Mouse (Mus musculus) limb, embryonic 12.5 days (tissue): Measurements from ENCODE around the gene Zbtb11. TPM values are rescaled to one million over a fixed set of nuclear protein-coding genes. Genes with fewer than 3 reads are reported as not detected.

Experiments
- ATAC-seq: fragments of 200-750 bp; cut with Nextera tagmentation; 2 replicates; pipeline ENCODE4 v1.8.0; 2017; ENCODE audit warnings: low read depth, moderate TSS enrichment; ENCODE audit not compliant: insufficient number of reproducible peaks, insufficient read depth, low FRiP score, low TSS enrichment
- H3K27ac ChIP-seq: fragments of 300-500 bp; sonication (generic); 2 replicates; pipeline ENCODE4 v1.5.1; 2016; ENCODE audit warnings: mild to moderate bottlenecking, moderate library complexity
- H3K27me3 ChIP-seq: fragments of 300-500 bp; sonication (generic); 2 replicates; pipeline ENCODE4 v1.6.1; 2016; ENCODE audit warnings: mild to moderate bottlenecking, moderate library complexity
- H3K36me3 ChIP-seq: fragments of 300-500 bp; sonication (generic); 2 replicates; pipeline ENCODE4 v1.6.1; 2016; ENCODE audit warnings: mild to moderate bottlenecking, moderate library complexity
- H3K4me1 ChIP-seq: fragments of 300-500 bp; sonication (generic); replicated peaks from 2 replicates; pipeline ENCODE4 v1.6.1; 2016
- H3K4me2 ChIP-seq: fragments of 300-500 bp; sonication (generic); 2 replicates; pipeline ENCODE4 v1.6.1; 2016; ENCODE audit warnings: mild to moderate bottlenecking, moderate library complexity
- H3K4me3 ChIP-seq: fragments of 300-500 bp; sonication (generic); replicated peaks from 2 replicates; pipeline ENCODE4 v1.5.1; 2016; ENCODE audit warnings: mild to moderate bottlenecking
- H3K9ac ChIP-seq: fragments of 300-500 bp; sonication (generic); replicated peaks from 2 replicates; pipeline ENCODE4 v1.6.1; 2016; ENCODE audit warnings: mild to moderate bottlenecking, moderate library complexity
- H3K9me3 ChIP-seq: fragments of 300-500 bp; sonication (generic); 2 replicates; pipeline ENCODE4 v1.6.1; 2016; ENCODE audit warnings: mild to moderate bottlenecking, moderate library complexity
- WGBS: fragments of 180-500 bp; shearing (Covaris S2); methylation state at CpG from one replicate; pipeline ENCODE4 v1.1.7; 2016; 5-methylcytosine and 5-hydroxymethylcytosine counted together
- polyA plus RNA-seq: library from polyadenylated mRNA; unstranded; fragments of >200 nt; fragmentation: Nextera tagmentation; extraction: Ambion mirVana; gene quantifications from 2 replicates; pipeline ENCODE4 v1.2.1, GENCODE M21; 2016

The Zbtb11 gene
- polyA plus RNA-seq, 1 experiment from 2014 or later = 22.7 TPM

DNA sequence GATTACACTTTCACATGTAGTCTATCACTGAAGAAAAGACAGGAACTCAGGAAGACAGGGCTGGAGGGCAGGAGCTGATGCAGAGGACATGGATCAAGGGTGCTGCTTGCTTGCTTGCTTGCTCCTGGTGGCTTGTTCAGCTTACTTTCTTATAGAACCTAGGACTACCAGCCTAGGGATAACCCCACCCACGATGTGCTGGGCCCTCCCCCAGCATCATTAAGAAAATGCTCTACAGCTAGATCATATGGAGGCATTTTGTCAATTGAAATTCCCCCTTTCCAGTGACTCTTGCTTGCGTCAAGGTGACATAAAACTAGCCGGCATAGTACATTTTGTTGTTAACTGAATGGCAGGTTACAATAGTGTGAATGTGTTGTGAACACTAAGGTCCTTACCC is 82.2 kb downstream of the Zbtb11 start:
- H3K27ac ChIP-seq = no peak overlapping the region

DNA sequence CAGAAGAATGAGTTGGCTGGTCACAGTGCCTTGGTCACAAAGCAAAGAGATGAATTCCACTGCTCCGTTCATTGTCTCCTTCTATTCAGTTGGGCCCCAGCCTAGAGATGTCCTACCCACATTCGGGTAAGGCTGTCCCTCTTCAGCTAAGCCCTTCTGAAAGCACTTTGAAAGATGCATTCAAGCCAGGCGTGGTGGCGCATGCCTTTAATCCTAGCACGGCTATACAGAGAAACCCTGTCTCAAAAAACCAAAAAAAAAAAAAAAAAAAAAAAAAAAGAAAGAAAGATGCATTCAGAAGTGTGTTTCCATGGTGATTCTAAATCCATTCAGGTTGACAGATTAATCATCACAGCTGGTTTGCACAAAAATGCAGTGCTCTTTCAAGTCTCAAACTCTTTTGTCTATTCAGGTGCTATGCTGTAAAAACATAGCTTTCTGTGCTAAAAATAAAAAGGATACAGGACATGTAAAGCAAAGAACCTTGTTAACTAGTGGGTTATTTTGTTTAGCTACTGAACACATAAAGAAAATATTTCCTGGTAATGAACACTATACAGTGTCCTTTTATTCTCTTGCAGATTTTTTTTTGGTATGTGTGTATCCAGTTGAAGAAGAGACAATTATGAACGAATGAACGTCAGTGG is 83.4 kb downstream of the Zbtb11 start:
- Histone ChIP-seq H3K27me3 (no peaks in the 10 kb centered on the region), H3K4me2 (no peak overlapping the region), H3K4me1 (no peaks in the 10 kb centered on the region), H3K9me3 (no peaks in the 10 kb centered on the region), H3K27ac (no peak overlapping the region), H3K9ac (no peak overlapping the region), H3K4me3 (no peak overlapping the region), H3K36me3 (no peaks in the 10 kb centered on the region)
- 84% methylated on average over 7 of the region's 7 CpGs for WGBS
- no peak for ATAC-seq

More for the DNA sequence above, 82.2 kb downstream of the Zbtb11 start:
- H3K36me3 ChIP-seq = no peaks in the 10 kb centered on the region
- H3K9ac ChIP-seq = no peak overlapping the region
- 77% methylated on average over 3 of the region's 3 CpGs for WGBS
- no peaks in the 10 kb centered on the region for H3K4me1 ChIP-seq
- no peak for ATAC-seq
- no peaks in the 10 kb centered on the region for H3K27me3 ChIP-seq
- no peaks in the 10 kb centered on the region for H3K9me3 ChIP-seq
- no peak overlapping the region for H3K4me3 ChIP-seq
- no peak overlapping the region for H3K4me2 ChIP-seq

DNA sequence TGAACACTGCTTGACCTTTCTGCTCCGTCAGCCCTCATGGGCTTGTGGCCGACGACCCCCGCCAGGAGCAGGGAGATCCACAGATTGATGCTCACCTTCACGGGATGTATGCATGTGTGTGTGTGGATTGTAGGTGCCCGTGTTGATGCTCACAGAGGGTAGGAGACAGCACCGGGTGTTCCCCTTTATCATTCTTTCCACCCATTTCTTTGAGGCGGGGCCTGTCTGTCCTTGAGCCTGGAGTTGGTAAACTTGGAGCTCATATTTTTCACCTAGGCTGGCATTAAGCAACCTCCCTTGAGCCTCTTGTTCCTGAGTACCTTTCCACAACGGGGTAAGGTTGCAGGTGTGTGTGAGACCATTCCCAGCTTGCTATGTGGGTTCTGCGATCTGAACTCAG is 84.5 kb downstream of the Zbtb11 start:
- H3K9ac ChIP-seq = no peak overlapping the region
- ATAC-seq = no peak
- WGBS = 81% methylated on average over 10 of the region's 10 CpGs
- H3K4me2 ChIP-seq = no peak overlapping the region
- H3K9me3 ChIP-seq = no peaks in the 10 kb centered on the region
- H3K4me1 ChIP-seq = no peaks in the 10 kb centered on the region
- H3K27me3 ChIP-seq = no peaks in the 10 kb centered on the region
- H3K27ac ChIP-seq = no peak overlapping the region
- H3K36me3 ChIP-seq = no peaks in the 10 kb centered on the region
- H3K4me3 ChIP-seq = no peak overlapping the region

Other genes with a start within 250 kb of the Zbtb11 start
- gene Nfkbiz, start 135.0 kb upstream of the Zbtb11 start, polyA plus RNA-seq = 3.5 TPM in 2 replicates
- 0.90 TPM in 2 replicates for gene Nxpe3, start 78.6 kb upstream of the Zbtb11 start, polyA plus RNA-seq
- gene Cep97, start 39.0 kb upstream of the Zbtb11 start, polyA plus RNA-seq = 13.0 and 13.4 TPM in 2 replicates
- gene Rpl24, start 7.6 kb upstream of the Zbtb11 start, polyA plus RNA-seq = 856 and 860 TPM in 2 replicates
- gene Pcnp, start 55.9 kb downstream of the Zbtb11 start, polyA plus RNA-seq = 283 and 297 TPM in 2 replicates
- 30.3 and 31.0 TPM in 2 replicates for gene Trmt10c, start 63.9 kb downstream of the Zbtb11 start, polyA plus RNA-seq
- gene Senp7, start 74.5 kb downstream of the Zbtb11 start, polyA plus RNA-seq = 39.2 and 43.1 TPM in 2 replicates
- gene Impg2, start 230.4 kb downstream of the Zbtb11 start, polyA plus RNA-seq = 0.14 and 0.29 TPM in 2 replicates